ENCODE assay signal across 8 mouse cellular contexts in genomic region chr5:107986967-107987834, GRCm38 (mm10). TPM values are rescaled to one million over a fixed set of nuclear protein-coding genes. Genes with fewer than 3 reads are reported as not detected.
A peak's percentile ranks its signal among the peaks of the same experiment; 100 is the strongest.
DNase-seq lines count a peak whose midpoint lies in the region; ATAC-seq lines count a peak whose summit lies in the region.

Gene Fam69a, minus strand, starts transcription at chr5:107987085.

- WGBS in intestine, embryonic 16.5 days: under 1% methylated on average over 83 of the region's 91 CpGs
- under 1% methylated on average over 45 of the region's 91 CpGs for WGBS in limb, embryonic 11.5 days
- under 1% methylated on average over 56 of the region's 91 CpGs for WGBS in midbrain, embryonic 12.5 days

- H3K9me3 ChIP-seq in intestine, embryonic 16.5 days (ENCODE audit: control insufficient read depth, low read length): no peaks in the 10 kb centered on the region
- no peaks in the 10 kb centered on the region for H3K9me3 ChIP-seq in limb, embryonic 11.5 days (ENCODE audit: control insufficient read depth, low read length)
- no peaks in the 10 kb centered on the region for H3K9me3 ChIP-seq in midbrain, embryonic 12.5 days

- peak within 1 kb of the TSS; percentile 94 for H3K4me2 ChIP-seq in intestine, embryonic 16.5 days (ENCODE audit: low read depth, low read length)
- H3K4me2 ChIP-seq in limb, embryonic 11.5 days (ENCODE audit: low read depth, severe bottlenecking): peak within 1 kb of the TSS; percentile 70
- H3K4me2 ChIP-seq in midbrain, embryonic 12.5 days (replicated peaks): peak within 1 kb of the TSS; percentile 77

- peak within 1 kb of the TSS; percentile 87 for H3K4me3 ChIP-seq in intestine, embryonic 16.5 days (ENCODE audit: low read length)
- H3K4me3 ChIP-seq in limb, embryonic 11.5 days (ENCODE audit: low read depth, low read length): peak within 1 kb of the TSS; percentile 65
- peak within 1 kb of the TSS; percentile 88 for H3K4me3 ChIP-seq in midbrain, embryonic 12.5 days

- no peak for DNase-seq in cerebellum, adult 11-12 months
- DNase-seq in embryo, embryonic 9.5 days (ENCODE audit: extremely low spot score): peak; percentile 90
- DNase-seq in gastrocnemius, postnatal 4 days (ENCODE audit: low spot score in 2 of 2): peak; percentile 78 to 87
- peak; percentile 94 for DNase-seq in limb, embryonic 11.5 days (ENCODE audit: low spot score)
- peak; percentile 73 for DNase-seq in skeletal muscle tissue, adult 2 months (ENCODE audit: low read depth, low spot score)

- no peaks in the 10 kb centered on the region for H3K36me3 ChIP-seq in intestine, embryonic 16.5 days (ENCODE audit: control insufficient read depth, insufficient read depth, low read length)
- H3K36me3 ChIP-seq in limb, embryonic 11.5 days (ENCODE audit: control insufficient read depth, insufficient read depth, low read length): no peaks in the 10 kb centered on the region
- no peaks in the 10 kb centered on the region for H3K36me3 ChIP-seq in midbrain, embryonic 12.5 days

- peak within 1 kb of the TSS; percentile 82 for H3K27ac ChIP-seq in intestine, embryonic 16.5 days (ENCODE audit: low read length)
- peak within 1 kb of the TSS; percentile 80 for H3K27ac ChIP-seq in limb, embryonic 11.5 days (replicated peaks; ENCODE audit: low read depth, low read length)
- H3K27ac ChIP-seq in midbrain, embryonic 12.5 days (replicated peaks): peak within 1 kb of the TSS; percentile 95

- ATAC-seq in cerebellum, adult (ENCODE audit: insufficient number of reproducible peaks, low FRiP score, low TSS enrichment): peak; percentile 85
- ATAC-seq in intestine, embryonic 16.5 days: peak; percentile 96
- peak; percentile 91 for ATAC-seq in limb, embryonic 11.5 days (ENCODE audit: insufficient number of reproducible peaks, low FRiP score, low TSS enrichment, low read depth)
- peak; percentile 92 for ATAC-seq in midbrain, embryonic 12.5 days (ENCODE audit: low FRiP score, low read depth)

- H3K4me1 ChIP-seq in intestine, embryonic 16.5 days (ENCODE audit: control insufficient read depth, insufficient read depth, low read length): no peaks in the 10 kb centered on the region
- H3K4me1 ChIP-seq in limb, embryonic 11.5 days (ENCODE audit: control insufficient read depth, insufficient read depth, low read length): no peaks in the 10 kb centered on the region
- H3K4me1 ChIP-seq in midbrain, embryonic 12.5 days: 0 out of 2 replicates have a peak, but pooled peaks cover 5% of the 10 kb centered on the region

- peak within 1 kb of the TSS; percentile 82 for H3K9ac ChIP-seq in intestine, embryonic 16.5 days (ENCODE audit: low read depth, low read length)
- H3K9ac ChIP-seq in limb, embryonic 11.5 days (ENCODE audit: low read length): peak within 1 kb of the TSS; percentile 90
- H3K9ac ChIP-seq in midbrain, embryonic 12.5 days (replicated peaks): peak within 1 kb of the TSS; percentile 81

- no peaks in the 10 kb centered on the region for H3K27me3 ChIP-seq in intestine, embryonic 16.5 days (replicated peaks; ENCODE audit: control insufficient read depth, insufficient read depth, low read length)
- no peaks in the 10 kb centered on the region for H3K27me3 ChIP-seq in limb, embryonic 11.5 days (ENCODE audit: control insufficient read depth, insufficient read depth, low read length)
- no peaks in the 10 kb centered on the region for H3K27me3 ChIP-seq in midbrain, embryonic 12.5 days

RNA-seq across cellular contexts. Expression of gene Fam69a, which starts in this region (rescaled TPM):
- total RNA-seq in gastrocnemius, postnatal 4 days (2021): 10 to 100 TPM; 40.2 to 49.6 TPM
- 17.8 and 17.9 TPM in 2 replicates for polyA plus RNA-seq in intestine, embryonic 16.5 days (2015; fragmentation: Nextera tagmentation; extraction: Ambion mirVana)
- 17.6 and 18.8 TPM in 2 replicates for polyA plus RNA-seq in limb, embryonic 11.5 days (2014; fragmentation: Nextera tagmentation; extraction: Ambion mirVana)
- polyA plus RNA-seq in midbrain, embryonic 12.5 days (2016; fragmentation: Nextera tagmentation; extraction: Ambion mirVana): 24.6 and 28.3 TPM in 2 replicates
